Comparison of ENCODE assay signal across 10 mouse cellular contexts in genomic region chr4:134784701-134785100, GRCm38 (mm10). TPM values are rescaled to one million over a fixed set of nuclear protein-coding genes. Genes with fewer than 3 reads are reported as not detected.
DNase-seq lines count a peak whose midpoint lies in the region; ATAC-seq and TF ChIP-seq lines count a peak whose summit lies in the region.
"Had no signal": no experiment of that assay in that cellular context is flagged by ENCODE, and none has a peak within 500 bp of the region (broad histone marks: within the 10 kb centered on the region; RNA-seq: fewer than 3 reads in every experiment).

No protein-coding gene starts in this region.

- no peaks in the 10 kb centered on the region for H3K27me3 ChIP-seq in intestine, postnatal 0 days (replicated peaks; ENCODE audit: control insufficient read depth, insufficient read depth, low read length)
- no peaks in the 10 kb centered on the region for H3K27me3 ChIP-seq in intestine, embryonic 15.5 days (replicated peaks)
- H3K27me3 ChIP-seq in CH12.LX (replicated peaks), result no peaks in the 10 kb centered on the region
- H3K27me3 ChIP-seq: heart, embryonic 13.5 days; limb, embryonic 15.5 days had no signal

- peak; percentile 63 for DNase-seq in 3T3-L1 (ENCODE audit: low read depth, low spot score)
- peak; percentile 29 for DNase-seq in CH12.LX (ENCODE audit: extremely low read depth)
- peak; percentile 76 for DNase-seq in induced T-regulatory cell, adult 2 months (ENCODE audit: low read depth)
- DNase-seq in layer of hippocampus, postnatal 25 days (ENCODE audit: extremely low spot score in 1 of 2, low spot score in 1 of 2), result no peak
- no peak for DNase-seq in layer of hippocampus, adult 8-10 months (ENCODE audit: low spot score in 2 of 2)

- no peak overlapping the region for H3K27ac ChIP-seq in intestine, postnatal 0 days (ENCODE audit: low read depth, low read length)
- no peak overlapping the region for H3K27ac ChIP-seq in intestine, embryonic 15.5 days
- no peak overlapping the region for H3K27ac ChIP-seq in CH12.LX (ENCODE audit: insufficient read depth, low read depth)
- H3K27ac ChIP-seq: heart, embryonic 13.5 days; limb, embryonic 15.5 days had no signal

- no peak overlapping the region for H3K4me3 ChIP-seq in intestine, postnatal 0 days (ENCODE audit: low read depth, low read length)
- H3K4me3 ChIP-seq in intestine, embryonic 15.5 days (replicated peaks), result no peak overlapping the region
- no peak overlapping the region for H3K4me3 ChIP-seq in CH12.LX (replicated peaks in 1 of 3; ENCODE audit: low read depth in 2 of 3, low read length in 2 of 3, poor library complexity in 1 of 3)
- H3K4me3 ChIP-seq: heart, embryonic 13.5 days; limb, embryonic 15.5 days had no signal

- in situ Hi-C loops in CH12.LX (cut with MboI; ENCODE audit: low pct_ligation_motif_present, low pct_unique_long_range_greater_than_20kb, low sequenced_read_pairs), result no loop called here

- TF ChIP-seq EP300 in CH12.LX (IDR thresholded peaks at IDR 0.05; ENCODE audit: low read length), result no peak

- no peak for ATAC-seq in intestine, postnatal 0 days
- ATAC-seq in intestine, embryonic 15.5 days, result no peak
- no peak for ATAC-seq in inflammation-experienced regulatory T-cells, adult 6 months

- TF ChIP-seq RAD21 in CH12.LX (IDR thresholded peaks at IDR 0.05; ENCODE audit: low read depth, low read length), result no peak; the same call in 1 of the 2 replicates

- TF ChIP-seq POLR2A in CH12.LX (IDR thresholded peaks at IDR 0.05; ENCODE audit: low read depth, low read length), result no peak

- H3K4me2 ChIP-seq in intestine, postnatal 0 days (replicated peaks; ENCODE audit: low read depth), result no peak overlapping the region
- H3K4me2 ChIP-seq in intestine, embryonic 15.5 days (replicated peaks), result no peak overlapping the region
- no peak overlapping the region for H3K4me2 ChIP-seq in CH12.LX (ENCODE audit: insufficient read depth, low read depth, poor library complexity, severe bottlenecking)
- H3K4me2 ChIP-seq: heart, embryonic 13.5 days; limb, embryonic 15.5 days had no signal

- peak; percentile 67 for TF ChIP-seq CTCF in intestine, postnatal 0 days (IDR thresholded peaks at IDR 0.05; ENCODE audit: low read depth)
- peak in 1 of 2 experiments; percentile 38; a peak in 2 of 4 replicates for TF ChIP-seq CTCF in CH12.LX (conservative IDR thresholded peaks at IDR 0.05 in 1 of 2, IDR thresholded peaks at IDR 0.05 in 1 of 2; ENCODE audit: low read depth in 2 of 2, low read length in 2 of 2)

- H3K9me3 ChIP-seq in intestine, postnatal 0 days (ENCODE audit: control insufficient read depth), result no peaks in the 10 kb centered on the region
- H3K9me3 ChIP-seq in intestine, embryonic 15.5 days, result no peaks in the 10 kb centered on the region
- peaks cover 5% of the 10 kb centered on the region for H3K9me3 ChIP-seq in CH12.LX (replicated peaks; ENCODE audit: low read length)
- H3K9me3 ChIP-seq: heart, embryonic 13.5 days; limb, embryonic 15.5 days had no signal

- dilution Hi-C loops in CH12.LX (cut with MboI; ENCODE audit: extremely low pct_ligation_motif_present, extremely low pct_unique_long_range_greater_than_20kb, low sequenced_read_pairs), result no loop called here

- H3K9ac ChIP-seq in intestine, postnatal 0 days (ENCODE audit: low read depth, low read length), result no peak overlapping the region
- no peak overlapping the region for H3K9ac ChIP-seq in intestine, embryonic 15.5 days
- H3K9ac ChIP-seq in CH12.LX (ENCODE audit: insufficient read depth, low read depth), result no peak overlapping the region
- H3K9ac ChIP-seq: heart, embryonic 13.5 days; limb, embryonic 15.5 days had no signal

- H3K4me1 ChIP-seq in intestine, postnatal 0 days (replicated peaks; ENCODE audit: control insufficient read depth, insufficient read depth, low read length), result no peaks in the 10 kb centered on the region
- H3K4me1 ChIP-seq in intestine, embryonic 15.5 days (replicated peaks), result no peaks in the 10 kb centered on the region
- H3K4me1 ChIP-seq in CH12.LX (ENCODE audit: control insufficient read depth in 1 of 2, insufficient read depth in 2 of 2), result peaks cover 3 to 7% of the 10 kb centered on the region in 2 experiments; a peak in 2 of 4 replicates

- no peaks in the 10 kb centered on the region for H3K36me3 ChIP-seq in intestine, postnatal 0 days (ENCODE audit: control insufficient read depth, insufficient read depth)
- H3K36me3 ChIP-seq in intestine, embryonic 15.5 days, result no peaks in the 10 kb centered on the region
- H3K36me3 ChIP-seq in CH12.LX (replicated peaks in 1 of 2; ENCODE audit: control insufficient read depth in 1 of 2, insufficient read depth in 1 of 2, low read length in 1 of 2), result no peaks in the 10 kb centered on the region
- H3K36me3 ChIP-seq: heart, embryonic 13.5 days; limb, embryonic 15.5 days had no signal

- H3K79me2 ChIP-seq in CH12.LX (replicated peaks; ENCODE audit: control insufficient read depth, extremely low read depth, insufficient read depth, poor library complexity, severe bottlenecking), result no peaks in the 10 kb centered on the region

- 66% methylated on average over 5 of the region's 5 CpGs for WGBS in intestine, postnatal 0 days
- WGBS in intestine, embryonic 15.5 days, result 61% methylated on average over 5 of the region's 5 CpGs

TF ChIP-seq in CH12.LX, 34 proteins besides CTCF, POLR2A, EP300 and RAD21:
- TF ChIP-seq ZMIZ1 (IDR thresholded peaks at IDR 0.05; ENCODE audit: low read depth, low read length) (no peak), GABPA (IDR thresholded peaks at IDR 0.05; ENCODE audit: insufficient replicate concordance, low read depth, low read length) (no peak), USF1 (IDR thresholded peaks at IDR 0.05; ENCODE audit: low read depth, low read length) (no peak), ZKSCAN1 (IDR thresholded peaks at IDR 0.05; ENCODE audit: borderline replicate concordance, low read depth, low read length) (no peak), SIN3A (IDR thresholded peaks at IDR 0.05; ENCODE audit: low read length) (no peak), MAFK (IDR thresholded peaks at IDR 0.05; ENCODE audit: insufficient replicate concordance, low read length) (no peak), NELFE (IDR thresholded peaks at IDR 0.05; ENCODE audit: low read depth, low read length) (no peak), IRF4 (IDR thresholded peaks at IDR 0.05; ENCODE audit: low read depth, low read length) (no peak), CHD2 (IDR thresholded peaks at IDR 0.05; ENCODE audit: low read length) (no peak), MYC (IDR thresholded peaks at IDR 0.05; ENCODE audit: low read depth, low read length) (no peak), CHD1 (IDR thresholded peaks at IDR 0.05; ENCODE audit: low read depth, low read length) (no peak), HCFC1 (IDR thresholded peaks at IDR 0.05; ENCODE audit: low read depth, low read length) (no peak), MXI1 (IDR thresholded peaks at IDR 0.05; ENCODE audit: low read depth, low read length) (no peak), USF2 (conservative IDR thresholded peaks at IDR 0.05; ENCODE audit: low read depth, low read length) (no peak), BHLHE40 (IDR thresholded peaks at IDR 0.05; ENCODE audit: low read depth, low read length) (no peak), TCF12 (IDR thresholded peaks at IDR 0.05; ENCODE audit: low read depth, low read length) (no peak), UBTF (IDR thresholded peaks at IDR 0.05; ENCODE audit: low read depth, low read length) (no peak), RCOR1 (conservative IDR thresholded peaks at IDR 0.05; ENCODE audit: low read depth, low read length) (no peak), MEF2A (IDR thresholded peaks at IDR 0.05; ENCODE audit: borderline replicate concordance, low read depth, low read length) (no peak), MAZ (IDR thresholded peaks at IDR 0.05; ENCODE audit: low read depth, low read length) (no peak)

RNA-seq across cellular contexts. Expression of gene Ldlrap1, which starts 16.9 kb away (rescaled TPM):
- polyA plus RNA-seq in intestine, postnatal 0 days (2015; fragmentation: Nextera tagmentation; extraction: Ambion mirVana), result 18.0 and 18.1 TPM in 2 replicates
- polyA plus RNA-seq in intestine, embryonic 15.5 days (2015; fragmentation: Nextera tagmentation; extraction: Ambion mirVana), result 15.9 and 18.6 TPM in 2 replicates
- total RNA-seq in CH12.LX (2012; rRNA removed), result 2.2 and 2.4 TPM in 2 replicates
- 1.1 and 1.4 TPM in 2 replicates for total RNA-seq in CH12.LX (2014; rRNA removed)
- 2.2 and 3.7 TPM in 2 replicates for polyA plus RNA-seq in CH12.LX (2012; ENCODE audit: insufficient read length, low read depth)
- 10 to 100 TPM; 14.2 to 31.3 (median 24.4) TPM for polyA plus RNA-seq in inflammation-experienced regulatory T-cells, adult 6 months (2017; shearing (Covaris generic))
- total RNA-seq in layer of hippocampus, postnatal 25 days (2021), result 1 to 10 TPM; 2.7 to 3.7 TPM
- 1 to 10 TPM; 1.9 to 4.8 (median 3.0) TPM for total RNA-seq in layer of hippocampus, adult 8-10 months (2022)

Comparison
In these comparisons a context has a peak if more than half of its experiments do, and no peak if none do; other contexts are left out.
1. DNase-seq: peak in 3T3-L1 (single experiment), CH12.LX (single experiment) and induced T-regulatory cell, adult 2 months (single experiment); none in layer of hippocampus, postnatal 25 days (0 of 2) and layer of hippocampus, adult 8-10 months (0 of 2).